Mouse (Mus musculus): ENCODE data around the gene Lnx1. TPM values are rescaled to one million over a fixed set of nuclear protein-coding genes. Genes with fewer than 3 reads are reported as not detected.

The Lnx1 gene
- polyA plus RNA-seq, 1 experiment = 6.1 TPM

DNA sequence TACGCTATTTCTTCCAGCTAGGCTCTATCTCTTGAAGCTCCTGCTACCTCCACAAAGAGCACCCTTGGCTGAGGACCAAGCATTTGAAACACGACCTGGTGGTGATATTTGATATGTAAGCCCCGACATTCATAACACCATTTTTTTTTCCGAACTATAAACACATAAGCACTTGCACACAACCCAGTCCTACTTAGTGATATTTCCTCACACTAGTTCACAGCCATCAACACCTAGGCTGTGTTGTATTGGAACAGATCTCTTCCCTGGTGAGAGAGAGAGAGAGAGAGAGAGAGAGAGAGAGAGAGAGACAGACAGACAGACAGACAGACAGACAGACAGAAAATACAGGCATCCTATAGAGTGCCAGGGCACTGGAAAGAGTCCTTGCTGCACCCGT is 17.8 kb downstream of the Lnx1 start:
- no peak overlapping the region for H3K27ac ChIP-seq (ENCODE audit: insufficient read depth, low read depth, low read length)
- TF ChIP-seq CTCF (conservative IDR thresholded peaks at IDR 0.05; ENCODE audit: insufficient read depth, insufficient read length, low read depth, low read length) (no peak), POLR2A (IDR thresholded peaks at IDR 0.05; ENCODE audit: low read depth, low read length) (no peak)
- no peak overlapping the region for H3K4me3 ChIP-seq (ENCODE audit: insufficient read depth, low read depth, low read length)
- DNase-seq = no peak
- no peaks in the 10 kb centered on the region for H3K4me1 ChIP-seq (ENCODE audit: control insufficient read depth, insufficient read depth, low read length)
- no peaks in the 10 kb centered on the region for H3K27me3 ChIP-seq (replicated peaks; ENCODE audit: control insufficient read depth, insufficient read depth, low read length)
- WGBS = 71% methylated on average over 5 of the region's 5 CpGs
- H3K36me3 ChIP-seq (ENCODE audit: control insufficient read depth, insufficient read depth, low read length) = no peaks in the 10 kb centered on the region

DNA sequence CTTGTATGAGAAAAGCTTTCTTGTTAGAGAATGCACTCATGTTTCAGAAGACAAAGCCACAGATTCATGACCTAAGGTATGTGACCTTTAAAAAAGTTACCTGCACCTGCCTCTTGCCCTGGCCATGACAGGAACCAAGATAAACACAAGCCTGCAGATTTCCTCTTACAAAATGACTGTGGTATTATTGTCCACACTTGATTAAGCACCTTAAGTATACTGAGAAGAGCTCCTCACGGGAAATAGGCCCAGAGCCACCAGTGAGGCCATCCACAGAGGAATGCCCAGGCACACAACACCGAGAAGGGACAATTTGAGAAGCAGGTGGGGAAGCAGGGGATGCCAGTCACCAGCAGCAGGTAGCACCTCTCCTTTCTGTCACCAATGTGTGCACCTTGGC is 18.9 kb downstream of the Lnx1 start:
- Histone ChIP-seq H3K27me3 (replicated peaks; ENCODE audit: control insufficient read depth, insufficient read depth, low read length) (no peaks in the 10 kb centered on the region), H3K4me3 (ENCODE audit: insufficient read depth, low read depth, low read length) (no peak overlapping the region), H3K36me3 (ENCODE audit: control insufficient read depth, insufficient read depth, low read length) (no peaks in the 10 kb centered on the region), H3K27ac (ENCODE audit: insufficient read depth, low read depth, low read length) (no peak overlapping the region), H3K4me1 (ENCODE audit: control insufficient read depth, insufficient read depth, low read length) (no peaks in the 10 kb centered on the region)
- TF ChIP-seq CTCF (conservative IDR thresholded peaks at IDR 0.05; ENCODE audit: insufficient read depth, insufficient read length, low read depth, low read length) (no peak), POLR2A (IDR thresholded peaks at IDR 0.05; ENCODE audit: low read depth, low read length) (no peak)
- no peak for DNase-seq
- WGBS = 69% methylated on average over 2 of the region's 2 CpGs

DNA sequence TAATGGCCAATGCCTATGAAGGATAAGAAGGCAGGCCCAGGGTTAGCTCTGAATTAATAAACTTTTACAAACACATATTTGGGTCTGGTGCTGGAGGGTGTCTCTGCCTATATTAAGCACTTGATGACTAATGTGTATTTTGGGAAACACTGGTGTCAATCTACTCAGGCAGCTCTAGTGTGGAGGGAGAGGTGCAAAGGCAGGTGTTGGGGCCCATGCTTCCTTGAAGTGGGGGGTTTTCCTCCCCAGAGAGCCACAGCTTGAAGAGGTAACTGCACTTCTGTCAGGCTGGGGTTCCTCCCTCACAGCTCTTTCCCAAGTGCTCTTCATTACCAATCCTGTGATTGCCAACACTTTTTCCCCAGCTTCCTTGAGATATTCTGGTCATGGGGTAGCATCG is 20.0 kb downstream of the Lnx1 start:
- Histone ChIP-seq H3K27ac (ENCODE audit: insufficient read depth, low read depth, low read length) (no peak overlapping the region), H3K4me3 (ENCODE audit: insufficient read depth, low read depth, low read length) (no peak overlapping the region), H3K27me3 (replicated peaks; ENCODE audit: control insufficient read depth, insufficient read depth, low read length) (no peaks in the 10 kb centered on the region), H3K36me3 (ENCODE audit: control insufficient read depth, insufficient read depth, low read length) (no peaks in the 10 kb centered on the region), H3K4me1 (ENCODE audit: control insufficient read depth, insufficient read depth, low read length) (no peaks in the 10 kb centered on the region)
- no peak for DNase-seq
- no peak for TF ChIP-seq POLR2A (IDR thresholded peaks at IDR 0.05; ENCODE audit: low read depth, low read length)
- no peak for TF ChIP-seq CTCF (conservative IDR thresholded peaks at IDR 0.05; ENCODE audit: insufficient read depth, insufficient read length, low read depth, low read length)
- WGBS = 96% methylated on average over 1 of the region's 1 CpGs

DNA sequence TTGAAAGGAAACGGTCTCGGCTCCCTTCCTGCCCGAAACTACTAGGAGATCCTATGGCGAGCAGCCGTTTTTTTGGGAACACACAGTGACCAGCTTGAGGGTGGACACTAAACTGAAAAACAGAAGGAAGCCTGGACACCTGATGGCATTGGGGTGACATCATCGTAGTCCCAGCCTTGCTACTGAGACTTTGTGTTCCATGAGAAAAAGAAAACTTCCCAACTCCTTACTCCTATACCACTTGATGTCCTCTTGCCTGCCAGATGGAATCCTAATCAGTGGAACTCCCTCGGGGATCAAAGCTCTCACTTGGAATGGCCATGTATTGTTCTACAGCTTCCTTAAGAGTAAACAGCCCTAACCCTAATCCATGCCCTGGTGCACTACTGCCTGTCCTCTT is 23.1 kb downstream of the Lnx1 start:
- no peaks in the 10 kb centered on the region for H3K27me3 ChIP-seq (replicated peaks; ENCODE audit: control insufficient read depth, insufficient read depth, low read length)
- H3K36me3 ChIP-seq (ENCODE audit: control insufficient read depth, insufficient read depth, low read length) = no peaks in the 10 kb centered on the region
- no peaks in the 10 kb centered on the region for H3K4me1 ChIP-seq (ENCODE audit: control insufficient read depth, insufficient read depth, low read length)
- no peak overlapping the region for H3K4me3 ChIP-seq (ENCODE audit: insufficient read depth, low read depth, low read length)
- WGBS = 75% methylated on average over 7 of the region's 7 CpGs
- no peak for DNase-seq
- TF ChIP-seq POLR2A (IDR thresholded peaks at IDR 0.05; ENCODE audit: low read depth, low read length) (no peak), CTCF (conservative IDR thresholded peaks at IDR 0.05; ENCODE audit: insufficient read depth, insufficient read length, low read depth, low read length) (no peak)
- H3K27ac ChIP-seq (ENCODE audit: insufficient read depth, low read depth, low read length) = no peak overlapping the region

DNA sequence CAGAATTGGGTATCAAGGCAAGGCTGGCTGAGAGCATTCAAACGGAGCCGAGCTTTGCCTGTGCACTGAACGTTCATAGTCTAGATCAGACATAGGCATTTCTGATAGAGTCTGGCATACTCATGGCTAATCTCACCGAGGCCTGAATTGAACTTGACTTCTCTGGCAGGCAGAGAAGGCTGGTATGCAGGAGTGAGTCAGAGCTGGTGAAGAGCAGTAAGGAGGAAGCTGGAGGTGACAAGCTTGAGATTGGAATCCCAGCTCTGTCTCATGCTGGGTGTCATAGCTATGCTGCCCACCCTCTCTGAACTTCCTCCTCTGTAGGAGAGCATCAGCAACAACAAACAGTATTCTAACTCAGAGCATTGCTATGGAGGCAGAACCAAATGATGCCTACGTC is 24.0 kb downstream of the Lnx1 start:
- no peak for TF ChIP-seq CTCF (conservative IDR thresholded peaks at IDR 0.05; ENCODE audit: insufficient read depth, insufficient read length, low read depth, low read length)
- H3K4me3 ChIP-seq (ENCODE audit: insufficient read depth, low read depth, low read length) = no peak overlapping the region
- 91% methylated on average over 5 of the region's 5 CpGs for WGBS
- DNase-seq = no peak
- H3K4me1 ChIP-seq (ENCODE audit: control insufficient read depth, insufficient read depth, low read length) = no peaks in the 10 kb centered on the region
- H3K27me3 ChIP-seq (replicated peaks; ENCODE audit: control insufficient read depth, insufficient read depth, low read length) = no peaks in the 10 kb centered on the region
- no peaks in the 10 kb centered on the region for H3K36me3 ChIP-seq (ENCODE audit: control insufficient read depth, insufficient read depth, low read length)
- no peak overlapping the region for H3K27ac ChIP-seq (ENCODE audit: insufficient read depth, low read depth, low read length)

DNA sequence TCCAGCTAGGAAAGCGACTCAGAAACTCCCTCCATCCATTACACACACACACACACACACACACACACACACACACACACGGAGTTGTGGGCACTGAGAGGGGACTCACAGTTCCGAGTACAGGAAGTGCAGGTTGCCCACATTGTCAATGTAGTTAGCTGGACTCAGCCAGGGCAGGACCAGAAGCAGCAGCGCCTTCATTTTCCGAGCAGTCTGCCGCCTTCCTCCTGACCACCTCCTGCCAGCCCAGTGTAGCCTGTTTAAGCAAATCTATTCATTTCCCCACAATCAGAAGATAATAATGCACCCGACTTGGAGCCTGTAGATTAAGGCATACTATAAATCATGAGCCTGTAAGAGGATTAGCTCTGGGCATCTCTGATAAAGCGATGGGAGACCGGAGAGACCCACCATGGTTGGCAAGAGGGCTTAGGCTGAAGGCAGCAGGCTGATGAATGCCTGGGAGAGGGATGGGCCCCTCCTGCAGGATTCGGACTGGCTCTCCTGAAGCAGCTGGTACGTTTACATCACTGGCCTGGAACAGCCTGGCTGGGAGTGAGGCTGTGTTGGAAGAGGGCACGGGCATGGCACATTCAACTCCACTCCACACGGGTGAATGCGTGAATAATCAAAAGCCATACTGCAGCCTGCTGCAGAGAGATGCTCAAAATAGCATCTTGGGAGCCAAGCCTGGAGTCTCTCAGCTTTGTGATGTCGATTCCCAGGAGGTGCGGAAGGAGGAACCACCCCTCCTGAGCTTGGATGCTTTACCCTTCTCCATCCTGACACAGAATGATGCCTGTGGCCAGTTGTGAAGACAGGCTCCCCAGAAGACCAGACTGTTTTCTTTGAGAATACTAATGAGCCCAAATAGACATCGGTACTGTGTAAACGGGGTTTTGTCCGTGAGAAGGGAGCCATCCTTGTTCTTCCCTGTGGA is 25.0 kb downstream of the Lnx1 start:
- Histone ChIP-seq H3K27me3 (replicated peaks; ENCODE audit: control insufficient read depth, insufficient read depth, low read length) (no peaks in the 10 kb centered on the region), H3K27ac (ENCODE audit: insufficient read depth, low read depth, low read length) (no peak overlapping the region), H3K36me3 (ENCODE audit: control insufficient read depth, insufficient read depth, low read length) (no peaks in the 10 kb centered on the region), H3K4me3 (ENCODE audit: insufficient read depth, low read depth, low read length) (no peak overlapping the region), H3K4me1 (ENCODE audit: control insufficient read depth, insufficient read depth, low read length) (no peaks in the 10 kb centered on the region)
- no peak for DNase-seq
- whole genome bisulfite sequencing = 67% methylated on average over 19 of the region's 19 CpGs
- TF ChIP-seq CTCF (conservative IDR thresholded peaks at IDR 0.05; ENCODE audit: insufficient read depth, insufficient read length, low read depth, low read length) (no peak), POLR2A (IDR thresholded peaks at IDR 0.05; ENCODE audit: low read depth, low read length) (no peak)

DNA sequence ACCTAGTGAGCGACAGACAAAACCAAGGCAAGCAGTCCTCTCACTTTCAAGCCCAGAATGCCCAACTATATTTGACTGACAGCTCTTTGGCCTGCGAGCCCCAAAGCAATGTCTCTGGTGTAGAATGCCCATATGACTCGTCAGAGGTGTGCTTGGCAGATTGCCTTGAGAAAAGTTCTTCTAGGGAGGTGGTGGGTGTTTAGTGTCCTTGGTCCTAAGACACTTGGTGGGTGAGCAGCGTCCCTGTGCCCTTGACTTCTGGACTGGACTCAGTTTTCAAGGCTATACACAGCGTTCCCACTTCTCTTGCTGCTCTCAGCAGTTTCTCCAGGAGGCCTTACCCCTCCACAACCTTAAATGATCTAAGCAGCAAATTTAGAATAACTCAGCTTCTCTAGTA is 30.2 kb downstream of the Lnx1 start:
- Histone ChIP-seq H3K27ac (ENCODE audit: insufficient read depth, low read depth, low read length) (no peak overlapping the region), H3K4me1 (ENCODE audit: control insufficient read depth, insufficient read depth, low read length) (no peaks in the 10 kb centered on the region), H3K36me3 (ENCODE audit: control insufficient read depth, insufficient read depth, low read length) (no peaks in the 10 kb centered on the region), H3K27me3 (replicated peaks; ENCODE audit: control insufficient read depth, insufficient read depth, low read length) (no peaks in the 10 kb centered on the region), H3K4me3 (ENCODE audit: insufficient read depth, low read depth, low read length) (no peak overlapping the region)
- TF ChIP-seq CTCF (conservative IDR thresholded peaks at IDR 0.05; ENCODE audit: insufficient read depth, insufficient read length, low read depth, low read length) (no peak), POLR2A (IDR thresholded peaks at IDR 0.05; ENCODE audit: low read depth, low read length) (no peak)
- DNase-seq = no peak
- 81% methylated on average over 5 of the region's 5 CpGs for WGBS

Measured in kidney, adult 2 months (tissue).